Mouse (Mus musculus) Patski (cell line): ENCODE results near the gene Tcp11l1. TPM values are rescaled to one million over a fixed set of nuclear protein-coding genes. Genes with fewer than 3 reads are reported as not detected.
A peak's percentile ranks its signal among the peaks of the same experiment; 100 is the strongest.

ENCODE experiments used
- ATAC-seq: fragments of 100-300 bp; one replicate; pipeline ENCODE4 v1.8.0; 2021
- CTCF ChIA-PET: fragments of 350-600 bp; sonication (Branson Sonifier 250); formaldehyde crosslinking; loops from one replicate; lab custom pipeline; 2022; ENCODE audit warnings: inconsistent platforms; lab: Charles Lee
- POLR2A ChIA-PET: fragments of 350-600 bp; sonication (Branson Sonifier 250); formaldehyde crosslinking; loops from one replicate; lab custom pipeline; 2022; ENCODE audit warnings: antibody characterized with exemption, inconsistent platforms; lab: Charles Lee
- DNase-seq: peaks from one replicate; pipeline ENCODE4 v3.0.0-alpha.2; 2011; ENCODE audit warnings: low read depth, low spot score
- H3K27me3 ChIP-seq: fragments of 371-371 bp; one replicate; pipeline ENCODE4 v1.5.1; 2021
- CTCF ChIP-seq: fragments of 100-300 bp; IDR thresholded peaks from one replicate; pipeline ENCODE4 v1.5.1; 2021
- in situ Hi-C: fragments of 300-500 bp; cut with MboI; formaldehyde crosslinking; loops from 3 replicates; pipeline ENCODE4 v1.11.1; 2018; ENCODE audit warnings: low pct_unique_long_range_greater_than_20kb, mixed read lengths
- polyA plus RNA-seq: library from polyadenylated mRNA; unstranded; gene quantifications from one replicate; pipeline ENCODE4 v1.2.3, GENCODE M21; 2021

Gene Tcp11l1
- polyA plus RNA-seq, 1 experiment from 2014 or later: 26.0 TPM

DNA sequence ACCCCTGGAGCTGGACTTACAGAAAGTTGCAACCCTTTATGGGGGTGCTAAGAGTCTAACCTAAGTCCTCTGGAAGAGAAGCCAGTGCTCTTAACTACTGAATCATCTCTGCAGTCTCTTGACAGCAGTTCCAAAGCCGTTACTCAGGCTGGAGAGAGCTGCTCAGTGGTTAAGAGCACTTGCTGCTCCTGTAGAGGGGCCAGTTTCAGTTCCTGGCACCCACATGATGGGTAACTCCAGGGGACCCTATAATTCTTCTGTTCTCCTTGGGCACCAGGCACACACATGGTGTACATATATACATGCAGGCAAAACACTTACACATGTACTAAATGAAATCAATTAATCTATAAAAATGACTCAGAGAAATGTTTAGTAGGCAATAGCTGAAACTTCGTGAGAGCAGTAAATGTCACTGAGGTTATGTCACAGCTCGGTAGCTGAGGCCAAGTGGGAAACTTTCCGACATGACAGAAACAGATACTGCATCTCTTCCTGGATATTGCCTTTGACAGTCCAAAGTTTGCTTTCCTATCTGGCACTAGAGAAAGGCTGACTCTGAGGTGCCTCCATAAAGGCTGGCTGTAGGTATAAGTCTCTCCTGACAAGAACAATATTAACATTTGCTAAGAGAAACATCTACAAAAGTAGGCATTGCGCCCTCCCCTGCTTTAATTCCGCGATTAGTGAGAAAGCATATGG, 28.4 kb upstream of the Tcp11l1 start:
- in situ Hi-C loops: no loop called here
- ChIA-PET CTCF (interaction anchor here (0.8 kb wide), 1 partner anchor 245 kb away, joined by 4 read pairs; no protein-coding TSS in a partner anchor), POLR2A (no interaction called here)
- ATAC-seq: no peak
- H3K27me3 ChIP-seq: no peaks in the 10 kb centered on the region
- DNase-seq: no peak
- no peak for TF ChIP-seq CTCF

DNA sequence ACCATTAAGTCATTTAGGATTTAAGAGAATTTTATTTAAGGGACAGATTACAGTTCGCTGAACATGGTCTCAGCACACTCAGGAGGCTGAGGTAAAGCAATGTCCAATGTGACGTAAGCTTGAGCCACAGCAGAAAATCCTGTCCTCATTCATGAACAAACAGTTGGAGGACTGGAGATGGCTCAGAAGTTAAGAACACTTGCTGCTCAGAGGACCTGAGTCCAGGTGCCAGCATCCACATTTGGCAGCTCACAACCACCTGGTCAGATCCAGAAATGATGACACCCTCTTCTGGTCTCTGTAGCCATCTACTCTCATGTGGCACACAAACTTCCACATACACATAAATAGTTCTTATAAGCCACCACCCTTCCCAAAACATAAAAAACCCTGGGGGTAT, 27.7 kb upstream of the Tcp11l1 start:
- ChIA-PET CTCF (no interaction called here), POLR2A (no interaction called here)
- ATAC-seq: no peak
- H3K27me3 ChIP-seq: no peaks in the 10 kb centered on the region
- in situ Hi-C loops: no loop called here
- TF ChIP-seq CTCF: no peak
- DNase-seq: no peak

DNA sequence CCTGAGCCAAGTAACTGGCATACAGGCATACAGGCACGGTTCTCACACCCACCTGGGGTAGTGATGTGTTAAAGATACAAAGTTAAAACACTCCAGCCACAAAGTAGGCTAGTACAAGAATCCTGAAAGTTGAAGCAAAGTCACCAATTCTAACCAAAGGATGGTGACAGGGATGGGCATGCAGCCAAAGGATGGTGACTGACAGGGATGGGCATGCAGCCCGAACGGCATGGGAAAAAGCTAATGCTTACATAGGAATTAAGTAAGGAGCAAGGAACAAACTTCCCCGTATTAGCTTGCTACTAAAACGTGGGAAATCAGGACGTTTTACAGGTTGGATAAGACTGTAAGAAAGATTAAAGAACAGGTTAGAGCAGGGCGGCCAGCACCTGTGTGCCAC, 24.3 kb upstream of the Tcp11l1 start:
- ChIA-PET CTCF (interaction anchor here (1.1 kb wide), 1 partner anchor 15 kb away, joined by 4 read pairs; no protein-coding TSS in a partner anchor), POLR2A (no interaction called here)
- DNase-seq: no peak
- in situ Hi-C loops: no loop called here
- ATAC-seq: no peak
- TF ChIP-seq CTCF: no peak
- no peaks in the 10 kb centered on the region for H3K27me3 ChIP-seq

DNA sequence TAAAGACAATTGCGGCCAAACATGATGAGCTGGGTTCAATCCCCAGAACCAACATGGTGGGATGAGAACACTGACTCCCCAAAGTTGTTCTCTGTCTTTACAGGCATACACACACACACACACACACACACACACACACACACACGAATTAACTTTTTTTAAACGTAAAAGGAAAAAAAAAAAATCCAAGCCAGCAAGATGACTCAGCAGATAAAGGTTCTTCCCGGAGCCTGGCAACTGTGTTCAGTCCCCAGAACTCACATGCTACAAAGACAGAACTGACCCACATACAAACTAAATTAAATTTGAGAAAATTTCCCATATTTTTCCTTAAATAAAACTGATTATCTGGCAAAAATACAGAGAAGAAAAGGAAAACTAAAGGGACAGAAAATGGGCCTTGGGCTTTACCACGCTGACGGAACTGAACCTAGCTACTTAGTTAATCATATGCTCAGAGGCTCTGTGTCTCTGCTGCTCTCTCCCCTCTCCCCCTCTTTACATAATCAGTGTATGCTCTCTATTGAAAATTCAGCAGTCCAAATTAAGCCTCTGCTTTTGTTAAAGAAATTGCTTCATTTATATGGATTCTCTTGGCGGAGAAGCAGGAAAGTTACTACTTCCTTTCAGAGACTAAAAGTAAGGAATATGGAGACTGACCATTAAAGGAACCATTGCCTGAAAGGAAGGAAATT, 20.7 kb upstream of the Tcp11l1 start:
- ChIA-PET POLR2A (interaction anchor here (0.6 to 1.8 kb wide), 4 partner anchors 9 to 22 kb away, joined by 3 to 6 read pairs (median 3); partner anchors contain the start of gene Tcp11l1), CTCF (interaction anchor here (0.9 to 1.0 kb wide), 2 partner anchors 9 to 12 kb away, joined by 3 to 4 read pairs; no protein-coding TSS in a partner anchor)
- no peak for TF ChIP-seq CTCF
- ATAC-seq (no peak), DNase-seq (no peak)
- H3K27me3 ChIP-seq: no peaks in the 10 kb centered on the region
- in situ Hi-C loops: no loop called here

DNA sequence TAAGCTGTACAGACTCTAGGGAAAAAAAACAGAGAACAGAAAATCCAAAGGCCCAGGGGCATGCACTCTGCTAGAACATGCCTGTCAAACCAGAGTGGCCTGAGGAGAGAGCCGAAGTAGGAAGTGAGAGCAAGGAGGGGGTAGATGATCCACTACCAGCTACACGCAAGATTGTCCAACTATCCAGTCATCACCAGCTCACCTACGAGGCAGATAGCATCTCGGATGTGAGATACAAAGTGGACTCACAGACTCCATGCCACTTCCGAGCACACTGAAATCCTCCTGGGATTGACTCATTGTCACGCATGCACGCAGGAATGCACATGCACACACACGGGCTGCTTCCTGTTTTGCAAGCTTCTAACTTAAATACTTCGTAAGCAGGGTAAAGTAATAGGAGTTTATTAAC, 20.1 kb upstream of the Tcp11l1 start:
- DNase-seq (peak; percentile 73), ATAC-seq (peak; percentile 95)
- CTCF ChIA-PET: interaction anchor here (0.8 to 1.1 kb wide), 4 partner anchors 9 to 51 kb away, joined by 3 to 4 read pairs (median 3); no protein-coding TSS in a partner anchor
- TF ChIP-seq CTCF: no peak
- no peaks in the 10 kb centered on the region for H3K27me3 ChIP-seq
- in situ Hi-C loops: no loop called here
- POLR2A ChIA-PET: interaction anchor here (1.3 to 1.8 kb wide), 2 partner anchors 10 to 22 kb away, joined by 3 to 6 read pairs; no protein-coding TSS in a partner anchor

DNA sequence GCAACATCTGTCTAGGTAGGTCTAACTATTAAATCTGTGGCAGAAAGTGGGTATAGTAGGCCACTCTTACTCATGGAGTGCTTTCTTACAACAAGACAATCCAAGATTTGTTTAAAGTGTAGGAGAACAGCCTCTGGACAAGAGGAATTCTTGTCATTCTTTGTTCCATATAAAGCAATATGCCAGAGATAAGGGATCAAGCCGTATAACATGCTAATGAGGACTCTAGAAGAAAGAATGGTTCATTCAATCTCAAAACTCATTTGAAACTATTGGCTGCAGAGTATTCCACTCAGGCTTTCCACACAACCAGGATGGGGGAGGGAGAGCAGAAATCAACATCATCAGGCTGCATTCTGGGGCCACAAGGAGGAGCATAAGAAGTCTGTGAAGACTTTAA, 15.4 kb upstream of the Tcp11l1 start:
- POLR2A ChIA-PET: interaction anchor here (0.9 kb wide), 1 partner anchor 15 kb away, joined by 3 read pairs; the partner anchor contains the start of gene Tcp11l1
- DNase-seq (no peak), ATAC-seq (no peak)
- CTCF ChIA-PET: interaction anchor here (1.2 kb wide), 1 partner anchor 42 kb away, joined by 5 read pairs; no protein-coding TSS in a partner anchor
- H3K27me3 ChIP-seq: no peaks in the 10 kb centered on the region
- no peak for TF ChIP-seq CTCF
- in situ Hi-C loops: no loop called here

DNA sequence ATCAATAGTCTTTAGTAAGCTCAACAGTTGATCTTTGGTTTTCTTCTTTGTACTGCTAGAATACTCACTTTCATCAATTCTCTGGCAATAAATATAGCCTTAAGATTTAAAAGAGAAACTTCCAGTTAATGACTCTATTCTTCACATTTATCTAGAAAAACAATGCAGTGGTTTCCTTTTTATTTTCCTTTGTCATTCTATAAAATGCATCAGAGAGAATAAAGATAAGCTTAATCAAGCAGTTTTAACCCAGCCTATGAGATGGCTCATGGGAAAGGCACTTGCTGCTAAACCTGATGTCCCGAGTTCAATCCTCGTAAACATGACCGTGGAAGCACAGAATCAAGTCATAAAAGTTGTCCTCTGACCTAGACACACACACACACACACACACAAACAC, 10.1 kb upstream of the Tcp11l1 start:
- DNase-seq (no peak), ATAC-seq (no peak)
- no peak for TF ChIP-seq CTCF
- no peaks in the 10 kb centered on the region for H3K27me3 ChIP-seq
- in situ Hi-C loops: no loop called here
- CTCF ChIA-PET: interaction anchor here (0.7 kb wide), 1 partner anchor 10 kb away, joined by 3 read pairs; no protein-coding TSS in a partner anchor
- POLR2A ChIA-PET: no interaction called here

DNA sequence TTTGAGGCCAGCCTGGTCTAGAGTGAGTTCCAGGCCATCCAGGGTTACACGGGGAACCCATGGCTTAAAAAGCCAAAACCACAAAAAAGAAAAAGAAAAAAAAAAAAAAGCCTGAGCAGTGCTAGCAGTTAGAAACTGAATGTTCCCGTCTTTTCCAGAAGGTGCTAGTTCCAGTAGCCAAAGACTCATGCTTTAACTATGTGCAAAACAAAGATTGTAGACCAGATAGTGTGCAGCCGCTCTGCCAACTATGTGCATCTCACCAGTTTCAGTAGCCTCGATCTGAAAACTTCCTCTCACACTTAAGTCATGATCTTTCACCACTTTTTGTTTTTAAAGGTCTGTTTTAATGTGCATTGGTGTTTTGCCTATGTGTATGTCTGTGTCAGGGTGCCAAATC, 5.9 kb upstream of the Tcp11l1 start:
- no peak for ATAC-seq
- H3K27me3 ChIP-seq: no peaks in the 10 kb centered on the region
- no peak for TF ChIP-seq CTCF
- CTCF ChIA-PET: interaction anchor here (0.8 kb wide), 1 partner anchor 32 kb away, joined by 3 read pairs; no protein-coding TSS in a partner anchor
- no peak for DNase-seq
- POLR2A ChIA-PET: interaction anchor here (0.5 kb wide), 1 partner anchor 51 kb away, joined by 3 read pairs; no protein-coding TSS in a partner anchor
- in situ Hi-C loops: no loop called here

DNA sequence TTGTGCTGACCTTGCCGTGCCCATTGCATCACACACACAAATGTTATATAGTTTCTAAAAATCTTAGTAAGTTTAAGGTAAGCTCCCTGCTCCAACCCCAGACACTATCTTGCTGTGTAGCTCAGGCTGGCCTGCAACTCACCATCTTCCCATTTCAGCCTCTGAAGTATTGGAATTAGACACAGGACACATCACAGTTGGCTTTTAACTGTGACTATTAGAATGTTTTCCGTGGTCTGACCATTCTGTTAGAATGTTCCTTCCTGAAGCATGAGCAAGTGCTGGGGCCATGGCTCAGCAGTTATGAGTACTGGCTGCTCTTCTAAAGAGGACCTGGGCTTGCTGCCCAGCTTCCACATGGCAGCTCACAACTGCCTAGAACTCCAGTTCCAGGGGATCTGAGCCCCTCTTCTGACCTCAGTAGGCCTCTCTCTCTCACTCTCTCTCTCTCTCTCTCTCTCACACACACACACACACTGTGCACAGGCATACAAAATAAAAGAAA, 5.3 kb upstream of the Tcp11l1 start:
- no peak for DNase-seq
- ChIA-PET CTCF (interaction anchor here (1.2 kb wide), 1 partner anchor 32 kb away, joined by 3 read pairs; no protein-coding TSS in a partner anchor), POLR2A (interaction anchor here (0.5 to 1.7 kb wide), 2 partner anchors 8 to 50 kb away, joined by 3 to 4 read pairs; no protein-coding TSS in a partner anchor)
- TF ChIP-seq CTCF: no peak
- in situ Hi-C loops: no loop called here
- ATAC-seq: no peak
- no peaks in the 10 kb centered on the region for H3K27me3 ChIP-seq

DNA sequence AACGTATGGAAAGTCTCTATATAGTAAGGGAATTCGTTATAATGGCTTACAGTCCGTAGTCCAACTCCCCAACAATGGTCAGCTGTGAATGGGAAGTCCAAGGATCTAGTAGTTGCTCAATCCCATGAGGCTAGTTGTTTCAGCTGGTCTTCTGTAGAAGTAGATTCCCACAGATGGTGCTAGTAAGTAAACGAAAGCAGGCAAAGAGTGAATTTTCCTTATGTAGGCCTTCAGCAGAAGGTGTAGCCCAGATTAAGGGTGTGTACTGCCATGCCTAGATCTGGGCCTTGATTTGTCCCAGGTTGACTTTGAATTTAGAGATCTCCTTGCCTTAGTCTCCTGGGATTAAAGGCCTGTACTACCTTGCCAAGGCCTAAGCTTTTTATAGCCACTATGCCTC, 4.3 kb upstream of the Tcp11l1 start, which contains the start of gene Pin1rt1:
Pin1rt1 (minus strand) TSS at position 101 of the 400 bp plus-strand sequence.
- POLR2A ChIA-PET: interaction anchor here (1.7 kb wide), 1 partner anchor 9 kb away, joined by 4 read pairs; no protein-coding TSS in a partner anchor
- CTCF ChIA-PET: interaction anchor here (1.2 kb wide), 1 partner anchor 31 kb away, joined by 3 read pairs; no protein-coding TSS in a partner anchor
- DNase-seq (no peak), ATAC-seq (no peak)
- in situ Hi-C loops: no loop called here
- TF ChIP-seq CTCF: no peak
- no peaks in the 10 kb centered on the region for H3K27me3 ChIP-seq
